Mouse (Mus musculus) liver (tissue): Measurements from ENCODE around the gene Lipc.

Experiments used
- DNase-seq: peaks from one replicate; pipeline ENCODE4 v3.0.0-alpha.2; 2020; ENCODE audit warnings: mixed read lengths

Gene Lipc

GRCm38 (mm10) chr9:70911163-70911562 lies 40.9 kb downstream of the Lipc start:
- no peak for DNase-seq

DNA sequence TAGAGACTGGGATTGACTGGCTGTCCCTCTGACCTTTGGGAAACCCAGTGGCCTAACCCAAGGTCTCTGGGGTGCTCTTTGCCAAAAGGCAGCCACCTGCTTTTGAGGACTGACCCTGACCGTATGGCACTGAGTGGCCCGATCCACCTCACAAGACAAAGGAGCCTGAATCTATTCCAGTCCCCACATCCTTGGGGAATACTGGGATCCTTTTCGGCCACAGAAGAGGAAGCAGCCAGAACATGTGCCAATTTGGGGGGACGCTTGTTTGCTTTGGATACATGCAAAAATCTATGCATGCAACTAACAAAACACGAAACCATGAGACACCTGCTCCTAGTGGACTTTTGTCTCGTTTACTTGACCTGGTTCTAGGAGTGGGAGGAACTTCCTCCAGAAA lies 41.7 kb downstream of the Lipc start:
- DNase-seq = no peak

DNA sequence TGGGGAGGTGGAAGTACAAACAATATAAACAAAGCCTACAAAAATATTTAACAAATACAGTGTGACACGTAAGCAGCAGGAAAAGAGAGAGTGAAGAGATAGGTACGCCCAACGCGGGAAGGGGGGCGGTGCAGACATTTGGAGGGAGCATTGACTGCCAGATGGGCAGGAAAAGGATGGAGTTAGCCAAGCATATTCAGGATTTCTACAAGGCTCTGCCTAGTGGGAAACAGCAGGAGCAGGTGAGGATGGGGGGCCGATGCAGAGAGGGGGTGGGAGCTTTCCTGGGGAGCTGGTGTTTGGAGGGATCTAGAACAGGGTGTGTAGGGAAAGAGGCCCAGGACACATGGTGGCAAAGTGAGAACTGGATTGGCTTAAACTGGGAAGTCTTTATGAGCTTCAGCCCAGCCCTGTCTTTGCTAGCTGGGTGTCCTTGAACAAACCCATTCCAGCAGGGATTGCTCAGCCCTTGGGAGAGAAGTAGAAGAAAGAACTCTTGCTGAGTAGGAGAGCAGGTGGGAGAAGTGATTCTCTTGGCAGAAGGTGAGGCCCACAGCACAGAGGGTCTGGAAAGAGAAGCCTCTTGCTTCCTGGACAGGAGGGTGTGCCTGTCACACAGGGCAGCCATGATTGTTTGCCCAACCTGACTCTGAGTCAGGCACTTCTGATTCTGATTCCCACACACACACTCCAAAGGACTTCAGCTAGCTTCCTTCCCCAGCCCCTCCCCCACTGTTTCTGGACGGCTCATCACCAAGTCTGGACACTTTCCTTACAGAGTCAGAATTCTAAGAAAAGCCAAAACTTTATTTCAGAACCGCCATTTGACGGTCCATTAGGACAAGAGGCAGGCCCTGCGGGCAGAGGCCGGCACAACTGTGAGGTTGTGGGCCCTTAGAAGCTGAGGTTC lies 49.0 kb downstream of the Lipc start:
- DNase-seq = no peak

DNA sequence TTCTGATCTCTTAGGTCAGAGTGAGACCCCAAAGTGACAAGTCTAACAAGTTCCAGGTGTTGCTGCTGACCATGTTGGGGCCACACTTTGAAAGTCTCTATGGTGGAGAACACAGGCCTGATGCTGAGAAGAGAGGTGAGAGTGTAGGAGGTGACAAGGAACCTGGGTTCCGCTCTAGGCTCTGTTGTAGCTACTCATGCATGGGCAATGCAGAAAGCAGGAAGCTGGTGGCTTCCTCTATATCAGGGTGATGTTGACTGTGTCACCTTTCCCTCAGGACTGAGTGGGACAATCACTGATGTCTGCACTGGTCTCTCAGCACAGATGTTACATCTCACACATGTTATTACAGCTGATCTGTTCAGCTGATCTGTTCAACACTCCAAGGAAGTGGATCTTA lies 57.8 kb downstream of the Lipc start:
- DNase-seq = no peak

GRCm38 (mm10) chr9:70893526-70893925 lies 58.5 kb downstream of the Lipc start:
- DNase-seq = no peak

DNA sequence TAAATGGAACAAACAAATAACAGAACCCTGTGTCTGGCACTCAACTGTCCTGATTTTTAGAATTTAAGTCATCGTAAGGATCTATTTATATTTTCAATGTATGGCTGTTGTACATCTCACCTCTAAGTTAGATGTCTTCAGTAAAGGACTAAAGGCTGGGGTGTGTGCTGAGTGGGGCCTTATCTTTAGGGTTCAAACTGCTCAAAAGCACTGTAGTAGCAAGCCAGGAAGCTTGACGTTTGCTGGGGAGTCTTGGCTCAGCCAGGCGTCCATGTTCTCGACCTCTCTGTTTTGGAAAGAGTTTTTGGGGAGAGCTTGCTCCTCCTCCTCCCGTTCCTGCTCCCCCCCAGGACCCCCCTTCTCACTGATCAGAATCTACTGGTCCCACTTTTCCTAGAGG lies 59.4 kb downstream of the Lipc start:
- DNase-seq = peak; percentile 70

DNA sequence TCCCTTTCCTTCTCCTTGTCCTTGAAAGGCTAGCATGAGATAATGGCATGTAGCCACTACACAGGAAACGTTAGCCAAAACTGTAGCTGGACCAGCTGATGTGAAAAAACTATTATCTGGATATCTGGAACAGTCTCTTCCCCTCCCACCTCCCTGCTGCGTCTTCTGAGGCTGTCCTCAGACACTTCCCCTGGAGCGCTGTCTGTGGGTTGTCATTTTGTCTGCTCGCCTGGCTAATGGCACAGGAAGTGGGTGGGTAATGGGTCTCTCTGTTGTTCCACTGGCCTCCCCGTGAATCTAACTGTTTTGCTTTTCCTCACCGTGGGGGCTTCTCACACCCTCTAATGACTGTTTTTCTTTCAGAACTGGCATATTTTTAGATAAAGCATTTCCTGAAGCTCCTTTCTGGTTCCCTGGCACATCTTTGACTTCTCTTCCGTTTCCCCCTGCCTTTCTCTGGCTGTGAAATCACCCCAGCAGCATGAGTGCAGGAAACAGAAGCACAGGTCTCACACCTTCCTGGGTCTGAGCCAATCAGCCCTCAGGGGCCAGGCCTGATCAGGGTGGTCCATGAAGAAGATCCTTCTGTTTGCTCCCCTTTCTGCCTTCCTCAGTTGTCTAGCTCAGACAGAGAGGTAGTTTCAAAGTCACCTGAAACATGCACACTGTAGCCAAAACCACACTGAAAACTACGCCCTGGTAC lies 60.4 kb downstream of the Lipc start:
- peak; percentile 49 for DNase-seq

- no peak for DNase-seq
These were observed 61.3 kb downstream of the Lipc start for GRCm38 (mm10) chr9:70890736-70891135.

DNA sequence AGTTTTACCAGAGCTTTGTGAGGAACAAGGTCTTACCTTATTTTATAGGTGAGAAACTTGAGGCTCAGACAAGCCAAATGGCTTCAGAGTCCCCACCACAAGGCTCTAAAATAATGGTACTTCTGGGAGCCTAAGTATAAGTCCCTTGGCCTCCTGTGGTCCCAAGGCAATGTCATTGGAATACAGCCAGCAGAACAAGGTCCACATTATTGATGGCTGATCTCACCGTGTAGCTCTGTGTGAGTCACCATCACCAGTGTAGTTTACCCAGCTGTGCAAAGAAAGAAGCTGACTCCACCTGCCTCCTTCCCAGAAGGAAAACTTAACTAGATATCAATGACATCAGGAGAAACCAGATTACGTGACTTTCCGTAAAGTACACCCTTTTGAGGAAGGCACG lies 63.1 kb downstream of the Lipc start:
- DNase-seq = no peak

- DNase-seq = no peak
These were observed 63.5 kb downstream of the Lipc start for GRCm38 (mm10) chr9:70888556-70888955.

DNA sequence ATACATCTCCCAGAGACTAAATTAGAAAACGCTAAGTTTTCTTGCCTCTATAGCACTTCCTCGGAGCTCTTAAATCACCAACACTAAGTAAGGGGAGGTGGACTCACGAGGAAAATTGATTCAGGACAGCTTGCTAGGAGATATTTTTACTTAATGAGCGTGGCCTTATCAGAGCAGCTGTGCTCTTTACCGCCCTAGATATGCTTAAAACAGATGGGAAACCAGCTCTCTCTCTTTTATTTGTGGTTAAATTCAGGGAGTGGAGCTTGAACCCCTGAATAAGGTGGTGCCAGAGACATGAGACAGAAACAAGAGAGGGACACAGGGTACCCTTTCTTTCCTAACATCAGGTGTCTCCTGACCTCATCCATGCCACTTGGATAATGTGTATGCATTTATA lies 70.0 kb downstream of the Lipc start:
- no peak for DNase-seq

DNA sequence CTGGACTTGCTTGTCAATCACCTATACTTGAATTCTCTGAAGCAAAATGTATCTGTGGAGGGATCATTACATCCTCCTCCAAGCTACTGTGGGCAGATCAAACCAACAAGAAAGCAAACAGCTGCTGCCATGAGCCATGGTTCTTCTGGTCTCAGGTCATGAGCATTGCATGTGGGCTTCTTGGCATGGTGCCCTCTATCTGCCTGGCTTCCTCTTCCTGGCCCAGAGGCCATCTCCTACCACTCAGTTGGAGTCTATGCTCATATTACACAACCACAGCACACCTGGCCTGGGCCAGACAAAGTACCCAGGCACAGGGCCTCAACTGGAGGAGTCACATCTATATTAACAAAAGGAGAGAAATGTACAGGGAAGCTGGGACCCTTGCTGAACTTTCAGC lies 73.2 kb downstream of the Lipc start:
- DNase-seq = no peak

- no peak for DNase-seq
These were observed 73.9 kb downstream of the Lipc start for GRCm38 (mm10) chr9:70878157-70878556.

DNA sequence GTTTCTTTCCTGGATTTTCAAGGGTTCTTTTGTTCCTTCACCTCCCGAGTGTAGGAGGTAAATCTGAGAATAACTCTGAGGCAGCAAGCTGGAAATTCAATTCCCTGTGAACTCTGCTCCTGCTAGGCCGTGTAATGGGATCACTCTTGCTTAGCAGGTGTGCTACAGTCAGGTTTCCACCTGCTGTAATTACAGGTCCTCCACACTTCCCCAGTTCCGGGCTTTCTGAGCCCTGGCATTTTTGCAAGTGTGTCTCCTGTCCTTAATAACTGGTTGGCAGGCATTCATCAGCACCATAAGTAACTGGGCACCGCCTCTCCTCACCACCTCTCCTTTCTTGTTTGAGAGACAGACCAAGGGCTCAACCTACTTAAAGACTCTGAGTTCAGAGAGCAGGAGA lies 76.5 kb downstream of the Lipc start:
- DNase-seq = no peak

DNA sequence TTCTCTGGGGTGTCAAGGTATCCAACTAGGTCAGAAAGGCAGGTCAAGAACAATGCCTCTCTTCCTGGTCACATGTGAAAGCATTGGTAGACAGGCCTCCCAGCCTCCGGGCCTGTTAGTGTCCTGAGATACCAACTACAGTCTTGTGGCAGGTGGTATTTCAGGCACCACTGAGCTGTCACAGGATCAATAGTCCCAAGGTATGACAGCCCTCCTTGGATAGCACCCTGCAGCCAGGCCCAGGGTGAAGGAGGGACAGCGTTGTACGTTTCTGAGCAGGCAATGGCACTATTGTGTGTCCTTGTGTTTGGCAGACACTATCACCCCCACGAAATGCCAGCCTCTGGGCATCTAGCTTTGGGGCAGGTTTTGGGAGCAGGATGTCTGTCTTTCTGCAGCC lies 77.0 kb downstream of the Lipc start:
- DNase-seq = no peak

GRCm38 (mm10) chr9:70872675-70873074 lies 79.4 kb downstream of the Lipc start:
- no peak for DNase-seq

DNA sequence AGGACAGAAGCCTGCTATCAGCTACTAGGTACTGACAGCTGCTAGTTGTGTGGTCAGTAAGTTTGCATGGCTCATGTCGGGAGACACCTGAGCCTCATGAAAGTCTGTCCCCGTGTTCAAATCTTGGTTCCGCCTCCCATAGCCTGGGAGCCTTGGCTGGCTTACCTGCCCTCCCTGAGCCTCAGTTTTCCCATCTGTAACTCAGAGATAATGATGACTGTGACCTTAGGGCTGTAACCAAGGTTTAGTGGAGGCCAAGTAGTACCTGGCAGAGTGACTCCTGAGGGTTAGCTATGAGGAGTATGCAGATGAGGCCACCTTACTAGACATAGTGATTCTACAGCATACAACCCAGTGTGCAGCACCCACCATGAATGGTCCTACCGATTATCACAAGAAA lies 81.7 kb downstream of the Lipc start:
- no peak for DNase-seq

DNA sequence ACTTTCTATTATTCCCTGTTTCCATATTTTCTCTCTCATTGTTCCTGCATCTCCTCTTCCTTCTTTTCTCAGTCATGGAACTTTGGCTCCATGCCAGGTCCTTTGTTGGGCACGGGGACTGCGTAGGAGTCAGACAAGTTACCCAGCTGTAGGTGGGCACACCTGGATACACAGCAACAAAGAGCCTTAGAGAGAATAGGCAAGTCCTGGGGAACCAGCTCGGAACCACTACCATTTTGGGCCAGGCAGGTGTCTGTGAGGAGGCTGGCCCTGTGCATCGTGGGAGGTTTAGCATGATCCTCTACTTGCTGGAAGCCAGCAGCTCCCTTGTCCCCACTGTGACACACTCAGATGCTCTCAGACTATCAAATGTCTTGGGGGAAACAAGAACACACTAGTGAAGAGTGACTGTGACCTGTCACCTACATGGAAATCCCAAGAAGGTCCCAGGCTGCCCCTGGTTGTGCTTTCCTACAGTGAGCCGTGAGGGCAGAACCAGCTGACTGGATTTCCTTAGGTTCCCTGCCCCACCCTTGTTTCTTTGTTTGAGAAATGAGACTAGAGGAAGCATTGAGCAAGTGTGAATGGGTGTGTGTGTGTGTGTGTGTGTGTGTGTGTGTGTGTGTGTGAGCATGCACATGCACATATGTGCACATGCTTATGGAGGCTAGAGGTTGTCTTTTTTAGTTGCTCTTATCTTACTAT lies 82.7 kb downstream of the Lipc start:
- DNase-seq = no peak

DNA sequence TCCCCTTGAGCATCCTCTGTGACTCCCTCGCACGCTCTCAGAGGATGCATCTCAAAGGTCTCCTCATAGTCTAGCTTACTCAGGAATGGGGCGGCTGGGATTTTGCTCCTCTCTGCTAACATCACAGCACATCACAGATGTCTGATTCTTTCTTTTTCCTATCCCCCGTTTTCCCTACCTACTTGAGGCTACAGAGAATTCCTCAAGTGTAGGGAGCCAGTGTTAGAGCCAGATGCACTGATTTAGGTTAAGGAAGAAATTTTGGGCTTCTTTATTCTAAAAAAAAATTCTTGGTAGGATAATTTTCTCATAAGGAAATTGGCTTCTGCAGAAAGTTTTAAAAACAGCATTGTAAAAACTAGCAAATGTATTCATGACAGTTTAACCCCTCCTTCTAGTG lies 84.6 kb downstream of the Lipc start:
- DNase-seq = no peak

DNA sequence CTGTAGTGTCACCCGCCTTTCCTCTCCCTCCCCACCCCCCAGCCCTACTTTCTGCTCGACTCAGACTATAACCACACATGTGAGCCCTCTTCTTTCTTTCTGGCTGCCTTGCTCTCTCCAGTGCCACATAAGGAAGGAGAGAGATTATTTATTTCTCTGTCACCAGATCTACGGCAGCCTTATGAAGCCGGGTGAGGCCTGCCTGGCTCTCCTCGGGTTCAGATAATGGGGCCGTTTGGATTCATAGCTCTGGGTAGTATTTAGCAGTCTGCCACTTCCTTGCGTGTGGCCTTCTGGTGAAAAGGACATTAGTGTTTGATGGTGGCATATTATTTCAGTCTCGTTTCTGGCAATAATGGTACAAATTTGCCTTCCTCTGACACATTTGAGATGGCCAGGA lies 88.0 kb downstream of the Lipc start:
- DNase-seq = peak; percentile 61

DNA sequence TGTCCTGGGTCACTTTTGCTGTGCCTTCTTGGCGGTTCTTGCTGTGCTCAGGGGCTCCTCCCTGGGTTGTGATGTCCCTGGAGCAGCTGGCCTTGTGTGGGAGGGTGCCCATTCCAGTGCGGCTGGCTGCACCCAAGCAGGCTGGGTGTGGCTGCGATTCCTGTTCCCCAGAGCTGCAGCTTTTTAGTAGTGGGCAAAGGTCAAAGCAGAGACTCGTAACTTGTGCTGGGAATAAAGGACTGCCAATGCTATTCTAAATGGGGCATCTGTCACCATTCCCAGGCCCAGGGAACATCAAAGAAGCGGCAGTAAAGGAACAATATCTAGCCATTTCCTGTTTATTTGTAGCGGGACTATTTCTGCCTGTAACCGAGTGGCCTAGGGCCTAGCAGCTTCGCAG lies 88.7 kb downstream of the Lipc start:
- DNase-seq = peak; percentile 75

DNA sequence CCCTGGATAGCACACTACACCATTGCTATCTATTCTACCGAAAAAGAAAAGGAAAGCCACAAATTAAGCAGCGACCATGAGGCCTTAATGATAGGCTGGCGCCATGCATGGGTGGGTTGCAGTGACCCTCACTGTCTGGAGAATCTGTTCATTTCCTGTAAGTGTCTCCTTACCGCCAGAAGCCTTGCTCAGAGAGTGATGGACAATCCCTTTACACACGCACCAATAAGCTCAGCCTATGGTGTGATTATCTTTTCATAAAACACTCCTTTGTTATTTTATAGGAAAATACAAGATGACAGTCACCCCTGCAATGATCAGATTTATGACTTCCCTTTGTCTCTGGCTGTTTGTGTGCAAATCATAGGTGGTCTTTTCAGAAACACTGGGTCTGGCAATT lies 92.8 kb downstream of the Lipc start:
- DNase-seq = no peak

DNA sequence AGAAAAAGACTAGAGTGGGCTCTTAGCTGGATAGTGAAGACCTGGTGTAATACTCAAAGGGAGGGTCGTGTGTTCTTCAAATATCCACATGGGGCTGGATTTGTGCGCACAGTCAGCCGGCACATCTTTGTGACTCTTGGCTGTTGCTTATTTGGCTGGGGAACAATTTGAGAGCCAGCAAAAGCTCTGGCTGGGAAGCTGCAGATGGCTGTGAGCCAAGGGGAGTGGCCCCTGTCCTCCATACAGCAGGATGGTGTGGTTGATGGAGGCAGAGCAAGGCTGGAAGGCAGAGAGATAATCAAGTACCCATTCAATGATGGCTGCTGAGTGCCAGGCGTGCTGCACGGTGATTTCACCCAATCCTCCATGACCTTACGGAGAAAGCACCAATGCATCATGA lies 96.2 kb downstream of the Lipc start:
- DNase-seq = peak; percentile 49

DNA sequence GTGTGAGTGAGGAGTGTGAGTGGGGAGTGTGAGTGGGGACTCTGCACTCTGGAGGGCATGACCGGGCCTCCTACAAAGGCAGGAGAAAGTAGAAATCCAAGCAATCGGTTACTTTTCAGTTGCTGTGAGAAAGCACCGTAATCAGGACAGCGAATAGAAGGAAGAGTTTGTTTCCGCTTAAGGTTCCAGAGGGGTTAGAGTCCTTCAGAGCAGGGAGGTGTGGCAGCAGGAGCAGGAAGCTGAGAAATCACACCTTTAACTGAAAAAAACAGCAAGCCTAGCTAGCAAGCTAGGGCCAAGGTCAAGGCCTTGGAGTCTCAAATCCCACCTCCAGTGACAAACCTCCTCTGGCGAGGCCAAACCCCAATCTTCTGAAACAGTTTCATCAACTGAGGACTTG lies 97.1 kb downstream of the Lipc start:
- no peak for DNase-seq
